Mouse (Mus musculus) R1 (cell line): ENCODE measurements around the gene 1700025G04Rik.

Experiments
- DNase-seq: peaks from one replicate; pipeline ENCODE4 v3.0.0-alpha.2; 2018; ENCODE audit warnings: low read depth, low spot score

1700025G04Rik gene

DNA sequence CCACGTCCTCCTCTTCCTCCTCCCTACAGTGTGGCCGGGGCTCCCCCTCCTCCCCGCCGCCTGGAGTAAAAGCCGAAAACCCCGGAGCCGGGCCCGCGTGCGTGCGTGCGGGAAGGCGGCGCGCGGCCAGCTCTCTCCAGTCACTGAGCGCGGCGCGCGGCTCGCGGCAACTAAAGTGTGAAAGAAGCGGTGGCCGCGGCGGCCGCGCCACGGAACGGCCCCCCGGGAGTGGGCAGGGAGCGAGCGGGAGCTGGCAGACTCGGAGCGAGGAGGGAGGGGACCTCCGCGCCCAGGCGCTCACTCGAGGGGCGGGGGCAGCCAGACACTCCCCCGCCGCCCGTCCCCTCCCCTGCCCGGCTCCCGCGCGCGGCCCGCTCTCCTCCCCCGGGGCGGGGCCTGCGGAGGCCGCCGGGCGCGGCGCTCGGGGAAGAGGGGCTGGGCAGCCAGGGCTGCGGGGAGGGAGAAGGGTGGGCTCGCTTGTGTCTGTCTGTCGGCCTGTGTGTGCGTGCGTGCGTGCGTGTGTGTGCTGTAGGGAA, at the start of gene 1700025G04Rik:
Gene 1700025G04Rik (minus strand): TSS at position 108 of the 536 bp plus-strand sequence.
- peak; percentile 86 for DNase-seq

DNA sequence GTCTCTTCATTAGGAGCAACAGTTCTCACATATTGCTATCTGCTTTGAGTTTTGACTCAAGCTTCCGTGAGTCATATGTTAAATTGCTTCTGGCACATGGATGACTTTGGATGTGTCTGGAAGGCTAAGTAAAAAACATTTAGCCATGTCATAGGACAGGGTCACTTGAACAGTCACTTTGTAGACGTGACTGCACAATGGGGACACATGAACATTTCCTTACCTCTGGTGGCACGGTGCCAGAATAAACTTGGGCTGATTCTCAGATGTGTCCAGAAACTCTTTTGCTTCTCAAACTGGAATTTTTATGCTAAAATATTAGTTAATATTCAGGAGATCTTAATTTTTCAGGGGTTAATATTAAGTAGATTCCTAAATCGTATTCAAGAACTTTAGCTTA, 49.6 kb upstream of the 1700025G04Rik start:
- no peak for DNase-seq

DNA sequence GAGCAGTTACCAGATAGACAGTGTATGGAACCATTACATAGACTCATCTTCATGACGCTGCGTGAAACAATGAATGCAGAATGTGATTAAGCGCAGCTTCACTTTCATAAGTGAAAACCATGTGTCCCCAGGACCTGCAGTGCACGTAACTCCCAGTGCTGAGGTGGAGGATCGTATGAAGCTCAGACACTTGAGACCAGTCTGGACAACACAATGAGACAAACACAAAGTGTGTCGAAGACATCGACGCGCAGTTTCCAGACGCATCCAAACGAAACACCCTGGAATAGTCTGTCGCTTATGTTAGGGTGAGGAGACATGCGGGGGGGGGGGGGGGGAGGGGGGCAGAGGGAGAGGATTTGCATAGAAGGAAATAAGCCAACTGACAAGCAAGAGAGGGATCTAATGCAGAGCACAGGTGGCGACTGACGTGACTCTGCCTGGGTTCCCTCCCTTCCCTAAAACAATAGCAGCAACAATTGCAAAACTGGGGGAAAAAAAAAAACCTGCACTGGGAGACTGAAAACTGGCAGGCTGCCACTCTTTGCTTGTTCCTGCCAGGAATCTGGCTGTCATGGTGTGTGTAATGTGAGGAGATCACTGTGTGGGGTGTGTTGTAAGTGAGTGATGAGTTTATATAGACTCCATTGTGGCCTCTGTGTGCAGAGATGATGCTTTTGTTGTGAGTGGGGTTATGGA, 40.3 kb upstream of the 1700025G04Rik start:
- DNase-seq: no peak

DNA sequence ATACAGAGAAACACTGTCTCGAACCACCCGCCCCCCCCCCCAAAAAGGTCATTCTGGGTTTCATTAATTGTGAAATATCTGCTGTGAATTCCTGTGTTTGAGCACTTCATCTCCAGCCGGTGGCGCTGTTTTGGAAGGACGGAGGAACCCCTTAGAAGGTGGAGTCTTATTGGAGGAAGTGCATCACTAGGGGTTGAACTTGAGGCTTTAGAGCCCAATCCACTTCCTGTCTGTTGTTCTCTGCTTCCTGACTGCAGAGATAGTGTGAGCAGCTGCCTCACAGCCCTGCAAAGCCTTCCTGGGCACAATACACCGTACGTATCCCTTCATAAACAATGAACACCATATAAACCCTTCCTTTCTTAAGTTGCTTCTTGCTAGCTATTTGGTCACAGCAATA, 35.5 kb upstream of the 1700025G04Rik start:
- peak; percentile 56 for DNase-seq

DNA sequence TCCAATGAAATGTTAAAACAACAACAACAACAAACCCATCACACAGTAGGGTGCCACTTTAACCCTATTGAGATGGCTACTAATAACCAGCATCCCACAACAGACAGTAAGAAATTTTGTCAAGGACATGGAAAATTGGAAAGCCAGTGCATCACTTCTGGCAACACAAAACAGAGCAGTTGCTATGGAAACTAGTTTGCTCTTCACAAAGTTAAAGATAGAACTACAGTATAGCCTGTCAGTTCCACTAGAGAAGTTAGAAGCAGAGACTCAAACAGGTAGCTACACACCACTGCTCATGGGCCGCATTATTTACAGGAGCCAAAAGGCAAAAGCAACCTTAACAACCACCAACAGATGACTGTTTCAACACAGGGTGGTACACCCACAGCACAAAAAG, 20.2 kb upstream of the 1700025G04Rik start:
- DNase-seq: peak; percentile 18

DNA sequence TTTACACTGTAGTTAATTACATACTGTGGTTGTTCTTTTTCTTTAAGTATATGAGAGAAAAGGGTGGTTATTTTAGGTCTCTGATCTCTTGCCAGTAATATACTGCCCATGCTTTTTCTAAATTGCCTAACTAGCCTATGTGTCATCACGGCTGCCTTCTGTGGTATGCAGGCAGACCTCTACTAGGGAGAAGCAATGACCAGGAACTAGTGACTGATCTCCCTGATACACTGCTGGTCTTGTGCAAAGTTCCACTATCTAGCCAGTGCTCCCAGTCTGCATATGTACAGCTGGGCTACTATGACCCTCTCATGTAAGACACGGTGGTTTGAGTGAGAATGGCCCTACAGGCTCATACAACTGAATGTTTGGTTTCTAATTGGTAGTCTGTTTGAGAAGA, 16.2 kb upstream of the 1700025G04Rik start:
- no peak for DNase-seq

DNA sequence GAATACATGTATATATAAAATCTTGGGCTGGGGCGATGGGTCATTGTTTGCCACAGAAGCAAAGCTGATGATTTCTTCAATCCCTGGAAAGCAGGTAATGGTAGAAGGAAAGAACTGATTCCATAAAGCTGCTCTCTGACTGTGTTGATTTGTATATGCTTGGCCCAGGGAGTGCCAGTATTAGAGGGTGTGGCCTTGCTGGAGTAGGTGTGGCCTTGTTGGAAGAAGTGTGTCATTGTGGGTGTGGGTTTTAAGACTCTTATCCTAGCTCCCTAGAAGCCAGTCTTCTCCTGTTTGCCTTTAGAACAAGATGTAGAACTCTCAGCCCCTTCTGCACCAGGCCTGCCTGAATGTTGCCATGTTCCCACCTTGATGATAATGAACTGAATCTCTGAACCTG, 15.3 kb upstream of the 1700025G04Rik start:
- peak; percentile 32 for DNase-seq

DNA sequence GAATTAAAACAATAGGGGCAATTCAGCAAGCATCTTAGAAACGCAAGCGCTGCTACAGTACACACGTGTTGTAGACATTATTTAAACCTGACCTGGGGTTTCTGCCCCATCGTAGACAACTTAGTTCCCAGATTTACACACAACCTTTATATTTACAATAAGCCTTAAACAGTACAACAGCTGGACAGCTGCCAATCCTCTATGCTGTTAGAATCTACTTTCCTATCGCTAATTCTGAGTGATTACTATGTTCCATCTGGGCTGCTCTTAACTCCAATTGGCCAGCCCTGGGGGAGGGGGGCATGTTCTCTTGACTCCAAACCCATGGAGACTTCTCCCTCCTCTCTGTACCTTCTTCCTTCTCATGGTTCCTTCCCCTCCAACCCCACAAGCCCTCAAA, 11.8 kb upstream of the 1700025G04Rik start:
- no peak for DNase-seq

DNA sequence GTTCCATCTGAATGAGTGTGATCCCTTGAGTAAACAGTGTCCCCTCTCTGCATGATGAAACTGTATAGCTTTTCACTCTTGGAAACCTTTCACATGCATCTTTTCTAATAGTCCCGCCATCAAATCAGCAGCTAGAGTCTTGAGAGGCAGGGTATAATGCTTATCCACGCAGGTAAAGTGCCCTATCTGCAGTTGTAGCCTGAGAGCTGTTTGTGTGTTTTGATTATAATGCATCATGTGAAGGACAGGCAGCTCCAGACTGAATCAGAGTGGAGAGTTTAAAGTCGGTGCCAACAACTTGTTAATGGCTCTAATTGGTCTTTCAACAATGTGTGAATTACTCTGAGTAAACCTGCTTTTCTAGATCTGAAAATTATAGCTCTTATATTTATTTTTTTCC, 6.1 kb upstream of the 1700025G04Rik start:
- no peak for DNase-seq

DNA sequence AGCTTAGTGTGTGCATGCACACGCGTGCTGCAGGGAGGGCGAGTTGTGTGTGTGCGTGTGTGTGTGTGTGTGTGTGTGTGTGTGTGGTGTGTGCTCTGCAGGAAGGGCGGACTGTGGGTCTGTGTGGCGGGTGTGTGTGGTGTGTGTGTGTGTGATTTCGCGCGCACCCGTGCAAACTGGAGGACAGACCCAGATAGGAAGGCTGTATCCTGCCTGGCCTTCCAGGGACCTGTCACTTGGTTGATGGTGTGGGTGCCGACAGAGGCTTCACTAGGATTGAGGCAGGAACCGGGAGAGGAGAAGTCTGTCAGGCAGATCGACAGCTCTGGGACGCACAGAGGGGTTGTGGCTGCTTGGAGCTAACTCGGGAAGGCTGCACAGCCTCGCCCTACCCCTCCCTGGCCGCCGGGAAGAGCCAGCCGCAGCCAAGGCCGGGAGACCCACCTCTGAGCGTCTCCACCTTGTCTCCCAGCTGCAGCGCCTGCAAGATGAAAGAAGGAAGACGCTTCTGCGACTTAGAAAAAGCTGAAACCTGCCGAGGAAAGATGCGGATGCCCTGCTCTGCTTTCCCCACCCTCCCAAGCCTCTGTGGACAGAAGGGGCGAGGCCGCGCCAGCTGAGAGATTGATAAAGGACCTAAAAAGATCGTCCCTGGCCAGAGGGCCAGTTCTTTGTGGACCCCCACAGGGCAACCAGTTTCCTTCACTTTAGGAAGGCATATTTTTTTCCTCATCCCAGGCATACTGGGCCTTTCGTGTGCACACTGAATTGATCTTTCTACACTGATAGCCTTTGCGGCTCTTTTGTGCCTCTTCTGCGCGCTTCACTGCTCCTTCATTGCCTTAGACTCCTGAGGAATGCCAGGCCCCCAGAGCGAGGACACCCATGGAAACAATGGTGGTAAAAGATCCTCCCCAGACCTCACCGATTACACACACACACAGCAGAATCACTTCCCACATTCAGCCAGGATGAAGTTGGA, 930 bp upstream of the 1700025G04Rik start:
- peak; percentile 85 for DNase-seq

DNA sequence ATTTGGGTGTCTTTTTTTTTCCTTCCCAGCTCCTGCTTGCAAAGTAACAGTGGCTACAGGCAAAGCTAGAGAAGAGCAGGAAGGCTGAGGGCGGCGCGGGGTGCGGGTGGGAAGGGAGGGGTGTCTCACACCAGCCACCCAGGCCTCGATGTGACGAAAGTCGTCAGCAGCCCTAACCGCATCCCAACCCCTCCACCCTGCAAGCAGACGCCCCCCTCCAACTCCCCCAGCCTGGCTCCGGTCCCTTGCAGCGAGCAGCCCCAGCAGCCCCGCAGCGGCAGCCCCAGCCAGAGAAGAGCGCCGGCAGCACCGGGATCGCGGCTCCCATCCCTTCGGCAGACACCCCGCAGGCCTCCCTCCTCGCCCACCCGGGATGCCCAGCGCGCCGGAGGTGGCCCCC, 399 bp downstream of the 1700025G04Rik start:
- peak; percentile 48 for DNase-seq

DNA sequence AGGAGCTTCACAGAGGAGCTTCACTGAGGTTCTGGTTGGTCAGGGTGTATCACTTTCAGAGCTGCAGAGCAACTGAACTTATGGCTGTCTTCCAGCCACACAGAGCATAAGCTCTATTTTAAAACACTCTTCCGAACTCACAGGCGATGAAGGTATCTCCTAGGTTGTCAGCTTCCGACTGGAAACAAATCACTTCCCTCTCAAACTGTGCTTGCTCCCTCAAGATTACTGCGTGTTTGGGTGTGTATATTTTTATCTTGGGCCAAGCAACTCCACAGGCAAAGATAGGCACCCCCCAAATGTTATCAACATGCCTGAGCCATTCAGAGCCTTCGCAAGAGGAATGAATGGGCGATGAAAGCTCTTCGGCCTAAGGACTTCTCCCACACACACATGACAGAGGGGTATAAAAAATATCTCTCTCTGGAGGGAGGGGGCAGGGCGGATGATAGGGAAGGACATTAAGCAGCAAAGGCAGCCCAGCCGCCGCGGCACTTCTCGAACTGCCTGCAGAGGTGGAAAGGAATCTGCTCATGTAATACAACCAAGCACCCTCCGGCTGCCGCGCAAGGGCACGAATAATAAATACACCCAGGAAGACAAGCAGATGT, 1.0 kb downstream of the 1700025G04Rik start:
- peak; percentile 27 for DNase-seq

DNA sequence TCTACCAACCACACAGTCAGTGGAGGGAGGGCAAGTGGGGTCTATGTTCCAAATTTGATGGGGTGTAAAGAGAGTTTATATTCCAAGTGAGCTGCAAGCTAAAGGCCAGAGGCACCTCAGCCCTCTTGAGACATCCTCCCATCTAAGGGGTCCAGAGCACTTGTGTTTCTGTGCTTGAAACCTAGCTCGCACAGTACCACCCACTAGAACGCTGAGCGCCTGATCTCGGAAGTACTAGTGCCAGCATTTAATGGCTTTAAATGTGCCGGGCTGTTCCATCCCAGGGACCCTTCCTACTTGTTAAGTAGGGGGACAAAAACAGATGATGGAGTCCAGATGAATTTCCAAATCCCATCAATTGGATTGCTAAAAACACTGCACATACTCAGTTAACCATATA, 1.9 kb downstream of the 1700025G04Rik start:
- DNase-seq: no peak

DNA sequence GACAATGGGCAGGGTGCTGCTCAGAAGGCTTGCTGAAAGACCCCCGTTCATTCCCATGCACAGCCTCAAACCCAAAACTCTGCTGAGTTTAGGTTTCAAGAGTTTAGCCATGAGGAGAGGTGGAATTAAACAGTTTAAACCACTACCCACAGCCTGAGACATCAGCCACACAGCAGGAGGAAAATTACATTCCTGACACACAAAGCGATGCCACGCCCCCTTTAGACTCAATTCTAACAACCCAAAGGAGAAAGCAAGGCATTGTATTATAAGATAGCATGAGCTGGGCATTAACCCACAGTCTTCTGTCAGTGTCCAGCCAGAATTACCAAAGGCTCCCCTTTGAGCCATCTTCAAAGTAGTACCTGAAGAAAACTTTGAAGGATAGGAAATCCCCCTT, 3.0 kb downstream of the 1700025G04Rik start:
- DNase-seq: peak; percentile 87

DNA sequence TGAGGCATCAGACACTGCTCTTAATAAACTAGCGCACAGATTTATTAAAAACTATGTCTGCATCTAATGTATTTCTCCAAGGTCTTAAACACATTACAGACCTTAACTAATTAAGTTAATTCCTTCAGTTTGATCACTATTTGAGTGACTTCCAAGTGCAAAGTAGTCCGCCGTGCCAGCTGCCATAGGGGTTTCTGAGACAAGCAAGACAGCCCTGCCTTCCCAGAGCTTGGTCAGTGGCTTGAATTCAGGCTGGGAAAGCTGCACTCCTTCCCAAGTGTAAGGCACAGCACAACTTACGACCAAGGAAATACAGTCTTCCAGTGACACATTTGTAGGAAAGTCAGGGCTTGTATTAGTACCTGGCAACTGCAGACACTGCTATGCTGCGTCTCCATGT, 4.4 kb downstream of the 1700025G04Rik start:
- DNase-seq: no peak

DNA sequence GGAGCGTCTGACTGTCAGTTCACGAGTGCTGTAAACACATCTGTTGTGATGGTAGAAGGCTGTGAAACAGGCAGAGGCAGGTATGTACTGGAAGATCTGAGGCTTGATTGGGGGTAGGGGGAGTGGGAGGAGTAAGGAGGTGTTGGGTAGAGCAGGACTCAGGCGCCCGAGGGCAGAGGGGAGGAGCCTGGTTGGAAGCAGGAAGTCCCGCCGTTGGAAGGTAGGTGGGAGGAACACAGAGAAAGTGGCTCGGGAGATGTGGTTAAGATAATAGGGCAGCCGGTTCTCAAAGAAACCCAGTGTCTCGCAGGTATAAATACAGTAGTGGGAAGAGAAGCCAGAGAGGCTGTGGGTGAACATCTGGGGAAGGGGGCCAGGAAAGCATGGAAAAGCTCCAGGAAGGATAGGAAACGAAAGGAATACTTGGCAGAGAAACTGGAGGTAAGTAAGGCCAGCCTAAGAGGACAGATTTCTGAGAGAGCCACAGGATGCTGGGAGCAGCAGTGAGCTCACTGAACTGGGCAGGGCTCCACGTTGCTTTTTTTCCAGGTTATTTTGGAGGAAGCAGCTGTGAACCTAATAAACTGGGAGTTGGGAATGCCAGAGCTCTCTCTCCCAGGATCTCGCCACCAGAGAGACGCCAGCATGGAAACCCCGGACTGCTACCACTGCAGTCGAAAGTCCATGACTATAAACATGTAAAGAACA, 5.1 kb downstream of the 1700025G04Rik start:
- DNase-seq: peak; percentile 92

DNA sequence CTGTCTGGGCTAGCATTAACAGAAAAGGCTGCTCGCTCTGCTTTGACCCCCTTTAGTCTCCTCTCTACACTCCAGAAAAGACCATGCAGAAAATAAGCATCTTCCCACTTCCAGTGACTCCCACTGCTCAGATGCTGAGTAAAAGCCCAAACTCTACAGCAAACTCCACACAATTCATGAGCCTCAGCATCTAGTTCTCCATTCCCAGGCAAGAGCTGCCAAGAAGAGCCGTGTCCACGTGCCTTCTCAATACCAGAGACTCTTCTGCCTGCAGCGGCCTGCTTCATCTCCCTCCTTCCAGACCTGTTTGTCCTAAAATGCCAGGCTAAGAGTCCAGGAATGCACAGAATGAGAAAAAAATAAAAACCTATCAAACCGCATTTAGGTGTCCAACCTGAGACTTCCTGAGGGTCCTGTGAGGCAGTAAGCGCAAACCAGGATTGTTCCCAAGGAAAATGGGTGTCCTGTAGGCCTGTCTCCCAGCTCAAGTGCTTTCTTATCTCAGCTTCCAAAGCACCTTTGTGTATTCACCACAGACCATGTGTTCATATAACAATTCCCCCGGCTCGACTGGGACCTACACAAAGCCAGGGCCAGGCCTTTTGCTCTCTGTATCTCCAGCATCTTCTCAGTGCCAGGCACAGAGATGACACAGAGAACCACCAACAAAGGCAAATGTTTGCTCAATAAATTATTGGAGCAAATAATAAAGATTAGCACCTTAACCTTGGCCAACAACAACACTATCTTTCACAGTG, 7.8 kb downstream of the 1700025G04Rik start:
- DNase-seq: no peak

DNA sequence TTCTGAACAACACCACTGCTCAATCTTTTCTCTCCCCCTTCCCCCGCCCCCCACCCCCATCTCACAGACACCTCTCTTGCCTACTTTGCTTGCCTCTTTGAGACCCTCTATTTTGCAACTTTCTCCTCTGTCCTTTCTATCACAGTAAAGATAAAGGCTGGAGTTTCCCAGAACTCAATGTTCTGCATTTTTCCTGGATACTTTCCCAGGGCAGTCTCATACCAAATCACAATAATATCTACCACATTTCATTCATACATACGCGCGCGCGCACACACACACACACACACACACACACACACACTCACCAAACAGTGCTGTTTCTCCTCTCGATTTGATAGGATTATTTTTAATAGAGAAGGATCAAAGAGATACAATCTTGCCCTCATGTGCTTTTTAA, 8.8 kb downstream of the 1700025G04Rik start:
- no peak for DNase-seq

DNA sequence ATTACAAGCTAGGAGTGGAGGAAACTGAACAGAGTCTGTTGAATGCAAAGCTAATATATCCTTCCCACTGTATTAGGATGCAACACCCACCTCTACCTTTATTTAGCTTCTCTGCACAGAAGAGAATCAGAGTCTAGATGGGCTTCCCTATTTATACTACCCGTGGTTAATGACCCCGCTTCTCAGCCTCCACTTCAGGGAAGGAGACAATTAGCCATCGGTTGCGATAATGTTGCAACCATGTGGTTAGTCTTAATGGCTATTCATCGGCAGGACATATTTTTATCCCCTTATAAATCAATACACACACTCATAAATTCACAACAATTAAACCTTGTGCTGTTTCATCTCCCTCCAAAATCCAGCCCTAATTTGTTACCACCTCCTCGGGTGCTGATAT, 9.7 kb downstream of the 1700025G04Rik start:
- DNase-seq: no peak

DNA sequence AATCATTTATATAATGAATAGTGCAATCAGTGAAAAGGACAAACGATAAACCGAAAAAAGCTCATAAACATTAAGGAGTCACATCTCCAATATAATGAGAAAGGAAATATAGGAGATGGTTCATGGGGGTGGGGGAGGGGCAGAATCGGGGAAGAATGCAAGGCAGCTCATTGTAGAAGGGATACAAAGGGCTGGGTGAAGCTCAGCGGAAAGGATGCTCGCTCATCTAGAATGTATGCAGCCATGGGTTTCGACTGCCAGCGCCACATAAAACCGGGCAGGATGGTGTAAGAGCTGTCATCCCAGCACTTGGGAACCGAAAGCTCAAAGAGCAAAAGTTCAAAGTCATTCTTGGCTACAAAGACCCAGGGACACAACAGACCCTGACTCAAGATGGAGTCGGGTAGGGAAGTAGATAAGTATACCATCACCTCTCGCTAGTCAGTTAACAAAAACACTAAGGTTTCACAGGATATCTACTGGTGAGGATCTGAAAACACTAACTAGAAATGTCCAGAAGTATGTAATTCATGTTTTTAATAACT, 12.7 kb downstream of the 1700025G04Rik start:
- DNase-seq: peak; percentile 30
